Mouse (Mus musculus) ES-Bruce4 (cell line): ENCODE measurements around the gene Rundc3a.

ENCODE experiments used
- CTCF ChIP-seq: IDR thresholded peaks from one replicate; pipeline ENCODE4 v1.8.1; 2011; ENCODE audit warnings: low read depth, low read length
- EP300 ChIP-seq: IDR thresholded peaks from 2 replicates; pipeline ENCODE4 v1.6.1; 2011; ENCODE audit warnings: low read depth, low read length; ENCODE audit not compliant: insufficient read depth
- POLR2A ChIP-seq: IDR thresholded peaks from one replicate; pipeline ENCODE4 v1.8.1; 2011; ENCODE audit warnings: low read length; ENCODE audit not compliant: insufficient read depth

- TF ChIP-seq POLR2A (no peak), CTCF (no peak), EP300 (no peak)
Measured at GRCm38 (mm10) chr11:102353021-102353431, 40.2 kb upstream of the Rundc3a start.
